Mouse (Mus musculus): Measurements from ENCODE around the gene Mbtd1. TPM values are rescaled to one million over a fixed set of nuclear protein-coding genes. Genes with fewer than 3 reads are reported as not detected.

Mbtd1 gene
- total and polyA plus RNA-seq, 2 experiments from 2014 or later = 10.5 to 11.6 TPM

DNA sequence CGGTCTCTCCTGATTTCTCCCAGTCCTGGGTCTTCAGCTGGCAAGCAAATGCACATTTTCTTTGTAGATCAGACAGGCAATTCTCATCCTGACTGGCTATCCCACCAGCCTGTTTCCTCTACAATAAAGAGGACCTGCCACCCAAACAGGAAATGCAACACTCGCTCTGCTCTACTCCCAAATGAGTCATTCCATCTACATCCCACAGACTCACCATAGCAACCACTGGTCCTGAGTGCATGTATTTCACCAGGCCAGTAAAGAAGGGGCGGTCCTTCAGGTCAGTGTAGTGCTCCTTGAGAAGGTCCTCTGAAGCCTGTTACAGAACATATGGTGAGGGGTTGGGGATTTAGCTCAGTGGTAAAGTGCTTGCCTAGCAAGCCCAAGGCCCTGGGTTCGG is 77.4 kb downstream of the Mbtd1 start:
- Histone ChIP-seq H3K36me3 (ENCODE audit: insufficient read depth, low read length) (peaks cover 43% of the 10 kb centered on the region), H3K9ac (replicated peaks; ENCODE audit: low read length, poor library complexity, severe bottlenecking) (no peak overlapping the region), H3K27ac (ENCODE audit: low read depth, low read length) (no peak overlapping the region), H3K4me2 (ENCODE audit: low read depth, low read length, poor library complexity, severe bottlenecking) (no peak overlapping the region), H3K4me1 (ENCODE audit: insufficient read depth, low read length) (no peaks in the 10 kb centered on the region), H3K4me3 (ENCODE audit: low read depth, low read length) (no peak overlapping the region), H3K9me3 (ENCODE audit: low read length) (no peaks in the 10 kb centered on the region), H3K27me3 (ENCODE audit: insufficient read depth, low read length) (no peaks in the 10 kb centered on the region)
- WGBS = 74% methylated on average over 4 of the region's 4 CpGs
- no peak for DNase-seq (ENCODE audit: low spot score)
- no peak for TF ChIP-seq CTCF (IDR thresholded peaks at IDR 0.05)
- no peak for ATAC-seq (ENCODE audit: low FRiP score)

DNA sequence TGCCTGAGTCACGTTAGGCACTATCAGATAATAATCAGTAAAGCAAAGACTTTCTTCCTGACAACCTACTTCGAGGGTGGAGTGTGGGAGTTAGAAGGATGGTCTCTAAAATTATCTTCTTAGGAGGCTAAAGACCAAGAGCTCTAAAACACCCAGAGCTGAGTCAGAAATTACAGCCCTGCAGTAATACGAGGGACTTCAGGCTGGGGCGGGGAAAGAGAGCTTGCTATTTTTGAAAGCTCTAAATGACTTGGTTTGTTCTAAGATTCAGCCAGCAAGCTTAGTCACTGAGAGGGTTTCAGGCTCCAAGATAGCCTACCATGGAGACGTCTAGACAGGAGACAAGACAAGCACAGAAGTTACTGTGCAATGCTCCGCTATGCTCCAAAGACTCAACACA is 79.7 kb downstream of the Mbtd1 start:
- Histone ChIP-seq H3K9me3 (ENCODE audit: low read length) (no peaks in the 10 kb centered on the region), H3K4me3 (ENCODE audit: low read depth, low read length) (no peak overlapping the region), H3K9ac (replicated peaks; ENCODE audit: low read length, poor library complexity, severe bottlenecking) (no peak overlapping the region), H3K4me2 (ENCODE audit: low read depth, low read length, poor library complexity, severe bottlenecking) (no peak overlapping the region), H3K27me3 (ENCODE audit: insufficient read depth, low read length) (no peaks in the 10 kb centered on the region), H3K4me1 (ENCODE audit: insufficient read depth, low read length) (no peaks in the 10 kb centered on the region), H3K36me3 (ENCODE audit: insufficient read depth, low read length) (peaks cover 31% of the 10 kb centered on the region), H3K27ac (ENCODE audit: low read depth, low read length) (no peak overlapping the region)
- DNase-seq (ENCODE audit: low spot score) (no peak), ATAC-seq (ENCODE audit: low FRiP score) (no peak)
- 98% methylated on average over 6 of the region's 6 CpGs for WGBS
- no peak for TF ChIP-seq CTCF (IDR thresholded peaks at IDR 0.05)

DNA sequence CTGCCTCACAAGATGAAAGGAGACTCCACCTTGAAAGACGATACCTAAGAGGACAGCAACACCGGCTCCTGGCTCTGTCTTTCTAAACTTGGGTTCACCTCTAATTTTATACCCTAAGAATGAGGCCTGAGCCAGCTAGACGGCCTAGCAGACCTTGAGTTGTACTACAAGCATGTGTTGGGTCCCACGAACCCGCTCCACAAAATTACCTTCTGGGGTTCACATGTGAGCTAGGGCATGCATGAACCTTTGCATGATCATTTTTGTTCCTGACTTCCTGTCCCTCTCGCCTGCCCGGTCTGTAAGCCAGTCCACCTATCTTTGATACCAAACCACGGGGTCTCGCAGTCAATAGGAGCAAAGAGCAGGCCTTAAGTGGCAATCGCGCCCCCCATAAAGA is 81.7 kb downstream of the Mbtd1 start:
- 4% methylated on average over 11 of the region's 11 CpGs for WGBS
- Histone ChIP-seq H3K4me1 (ENCODE audit: insufficient read depth, low read length) (no peaks in the 10 kb centered on the region), H3K36me3 (ENCODE audit: insufficient read depth, low read length) (peaks cover 23% of the 10 kb centered on the region), H3K27ac (ENCODE audit: low read depth, low read length) (peak overlapping the region; percentile 78), H3K27me3 (ENCODE audit: insufficient read depth, low read length) (no peaks in the 10 kb centered on the region), H3K9ac (replicated peaks; ENCODE audit: low read length, poor library complexity, severe bottlenecking) (peak overlapping the region; percentile 70), H3K9me3 (ENCODE audit: low read length) (no peaks in the 10 kb centered on the region), H3K4me3 (ENCODE audit: low read depth, low read length) (peak overlapping the region; percentile 57), H3K4me2 (ENCODE audit: low read depth, low read length, poor library complexity, severe bottlenecking) (peak overlapping the region; percentile 68)
- DNase-seq (ENCODE audit: low spot score) (peak; percentile 10), ATAC-seq (ENCODE audit: low FRiP score) (no peak)
- TF ChIP-seq CTCF (IDR thresholded peaks at IDR 0.05) = no peak

DNA sequence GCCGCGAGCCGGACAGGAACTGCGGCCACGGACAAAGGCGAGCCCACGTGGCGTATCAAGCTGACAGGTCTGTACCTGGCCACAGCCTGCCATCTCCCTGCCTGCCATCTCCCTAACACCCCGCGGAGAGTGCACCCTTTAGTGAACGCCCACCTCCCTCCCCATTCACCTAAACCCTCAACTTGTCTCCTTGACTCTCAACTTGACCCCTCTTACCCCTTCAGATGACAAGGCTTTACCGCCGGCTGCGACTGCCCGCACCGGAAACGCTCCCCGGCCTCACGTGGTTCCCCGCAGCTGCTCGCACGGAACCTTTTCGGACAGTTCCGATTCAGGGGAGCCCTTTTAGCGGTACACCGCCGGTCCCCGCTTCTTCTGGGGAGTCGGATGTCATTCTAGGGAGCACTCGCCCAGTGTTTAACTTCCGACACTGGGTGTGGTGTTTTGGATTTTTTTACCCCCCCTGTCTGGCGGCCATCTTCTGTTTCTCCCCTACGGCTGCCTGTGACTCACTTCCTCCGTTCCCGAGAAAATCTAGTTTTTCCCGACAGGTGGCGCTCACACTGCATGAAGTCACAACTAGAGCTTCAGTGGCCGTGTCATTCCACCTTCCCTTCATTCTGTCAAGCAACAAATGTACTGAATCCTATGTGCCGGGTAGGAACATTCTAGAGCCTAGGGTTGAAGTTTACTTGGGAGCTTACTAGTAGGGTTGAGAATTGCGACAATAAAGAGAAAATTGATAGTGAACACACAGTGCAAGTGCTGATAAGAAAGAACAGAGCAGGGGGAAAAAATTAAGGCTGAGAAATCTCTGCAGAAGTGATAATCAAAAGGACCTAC is 82.6 kb downstream of the Mbtd1 start, which contains the start of the genes Gm20390 and Nme1:
TSS of gene Gm20390 (minus strand) at position 289 of the 843 bp plus-strand sequence.
TSS of gene Nme1 (minus strand) at position 517 of the 843 bp plus-strand sequence.
- peak within 1 kb of the TSS; percentile 57 for H3K4me3 ChIP-seq (ENCODE audit: low read depth, low read length)
- H3K9me3 ChIP-seq (ENCODE audit: low read length) = no peaks in the 10 kb centered on the region
- peak; percentile 97 for TF ChIP-seq CTCF (IDR thresholded peaks at IDR 0.05)
- H3K4me1 ChIP-seq (ENCODE audit: insufficient read depth, low read length) = no peaks in the 10 kb centered on the region
- under 1% methylated on average over 39 of the region's 40 CpGs for WGBS
- DNase-seq (ENCODE audit: low spot score) (peak; percentile 99), ATAC-seq (ENCODE audit: low FRiP score) (peak; percentile 97)
- H3K27me3 ChIP-seq (ENCODE audit: insufficient read depth, low read length) = no peaks in the 10 kb centered on the region
- H3K9ac ChIP-seq (replicated peaks; ENCODE audit: low read length, poor library complexity, severe bottlenecking) = peak within 1 kb of the TSS; percentile 70
- H3K27ac ChIP-seq (ENCODE audit: low read depth, low read length) = peak within 1 kb of the TSS; percentile 78
- peak within 1 kb of the TSS; percentile 68 for H3K4me2 ChIP-seq (ENCODE audit: low read depth, low read length, poor library complexity, severe bottlenecking)
- H3K36me3 ChIP-seq (ENCODE audit: insufficient read depth, low read length) = peaks cover 16% of the 10 kb centered on the region

DNA sequence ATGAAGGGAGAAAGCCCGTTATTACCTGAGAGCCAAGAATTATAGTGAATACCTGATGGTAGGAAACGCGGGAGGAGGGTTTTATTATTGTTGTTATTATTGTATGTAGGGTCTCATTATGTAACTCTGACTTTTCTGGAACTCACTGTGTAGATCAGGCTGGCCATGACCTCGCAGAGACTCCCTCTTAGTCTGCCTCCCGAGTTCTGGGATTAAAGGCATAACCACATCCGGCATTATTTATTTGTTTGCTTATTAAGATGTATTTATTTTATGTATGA is 83.1 kb downstream of the Mbtd1 start:
- Histone ChIP-seq H3K36me3 (ENCODE audit: insufficient read depth, low read length) (peaks cover 11% of the 10 kb centered on the region; the same call in 1 of the 2 replicates), H3K27me3 (ENCODE audit: insufficient read depth, low read length) (no peaks in the 10 kb centered on the region), H3K4me1 (ENCODE audit: insufficient read depth, low read length) (no peaks in the 10 kb centered on the region), H3K4me3 (ENCODE audit: low read depth, low read length) (no peak overlapping the region; the same call in 1 of the 2 replicates), H3K9me3 (ENCODE audit: low read length) (no peaks in the 10 kb centered on the region), H3K9ac (replicated peaks; ENCODE audit: low read length, poor library complexity, severe bottlenecking) (no peak overlapping the region), H3K4me2 (ENCODE audit: low read depth, low read length, poor library complexity, severe bottlenecking) (peak overlapping the region; percentile 36), H3K27ac (ENCODE audit: low read depth, low read length) (peak overlapping the region; percentile 67)
- ATAC-seq (ENCODE audit: low FRiP score) (0 out of 2 replicates have a peak, but pooled peaks have one; percentile 2), DNase-seq (ENCODE audit: low spot score) (no peak)
- TF ChIP-seq CTCF (IDR thresholded peaks at IDR 0.05) = no peak
- WGBS = 40% methylated on average over 6 of the region's 6 CpGs

DNA sequence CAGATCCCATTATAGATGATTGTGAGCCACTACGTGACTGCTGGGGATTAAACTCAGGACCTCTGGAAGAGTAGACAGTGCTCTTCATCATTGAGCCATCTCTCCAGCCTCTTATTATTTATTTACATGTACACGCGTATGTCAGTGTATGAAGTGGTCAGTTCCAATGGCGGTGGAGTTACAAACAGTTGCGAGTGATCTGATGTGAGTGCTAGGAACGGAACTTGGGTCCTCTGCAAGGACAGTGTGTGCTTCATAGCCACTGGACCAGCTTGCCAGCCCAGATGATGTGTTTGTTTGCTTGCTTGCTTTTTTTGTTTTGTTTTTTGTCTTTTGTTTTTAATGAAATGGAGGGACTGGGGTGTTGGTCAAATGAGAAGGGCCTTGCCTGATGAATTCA is 83.5 kb downstream of the Mbtd1 start:
- H3K4me2 ChIP-seq (ENCODE audit: low read depth, low read length, poor library complexity, severe bottlenecking) = no peak overlapping the region
- WGBS = 90% methylated on average over 6 of the region's 6 CpGs
- peaks cover 8% of the 10 kb centered on the region; the same call in 1 of the 2 replicates for H3K36me3 ChIP-seq (ENCODE audit: insufficient read depth, low read length)
- no peak for DNase-seq (ENCODE audit: low spot score)
- no peak overlapping the region for H3K4me3 ChIP-seq (ENCODE audit: low read depth, low read length)
- H3K27me3 ChIP-seq (ENCODE audit: insufficient read depth, low read length) = no peaks in the 10 kb centered on the region
- H3K9ac ChIP-seq (replicated peaks; ENCODE audit: low read length, poor library complexity, severe bottlenecking) = no peak overlapping the region
- no peak overlapping the region for H3K27ac ChIP-seq (ENCODE audit: low read depth, low read length)
- ATAC-seq (ENCODE audit: low FRiP score) = no peak
- H3K9me3 ChIP-seq (ENCODE audit: low read length) = no peaks in the 10 kb centered on the region
- no peaks in the 10 kb centered on the region for H3K4me1 ChIP-seq (ENCODE audit: insufficient read depth, low read length)
- no peak for TF ChIP-seq CTCF (IDR thresholded peaks at IDR 0.05)

Data from midbrain, postnatal 0 days (tissue).